Mouse (Mus musculus) heart, adult 8-10 months (tissue): ENCODE data around the gene Slc35a1. TPM values are rescaled to one million over a fixed set of nuclear protein-coding genes. Genes with fewer than 3 reads are reported as not detected.
A peak's percentile ranks its signal among the peaks of the same experiment; 100 is the strongest.

ENCODE experiments used
- DNase-seq: peaks from one replicate; pipeline ENCODE4 v3.0.0; 2022; ENCODE audit warnings: low spot score
- total RNA-seq, 4 experiments: library from RNA; stranded (reverse); gene quantifications; 2 replicates each; pipeline ENCODE4 v1.2.4; 2022

Slc35a1 gene
- total RNA-seq, 4 experiments from 2014 or later: 12.8 to 15.3 (median 13.9) TPM

GRCm38 (mm10) chr4:34653179-34653578, 34.1 kb downstream of the Slc35a1 start:
- no peak for DNase-seq

DNA sequence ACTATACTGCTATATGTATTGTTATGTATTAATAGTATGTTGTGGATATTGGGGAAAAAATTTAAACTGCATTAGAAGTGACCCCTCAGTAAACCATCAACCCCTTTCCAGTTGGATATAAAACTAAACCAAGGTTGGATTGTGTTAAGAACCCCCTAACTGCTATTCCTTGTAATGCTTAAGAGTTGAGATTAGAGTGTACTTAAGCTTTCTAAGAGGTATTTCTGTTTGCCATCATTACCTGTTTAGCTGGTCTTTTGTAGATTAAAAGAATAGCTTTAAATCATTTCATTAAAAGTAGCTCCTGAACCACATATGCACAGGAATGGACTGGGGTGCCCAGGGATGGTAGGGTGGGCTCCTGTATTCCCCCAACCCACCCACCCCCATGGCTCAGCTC, 42.5 kb downstream of the Slc35a1 start:
- DNase-seq: no peak

- no peak for DNase-seq
Observed at GRCm38 (mm10) chr4:34640731-34641130, 46.5 kb downstream of the Slc35a1 start.

DNA sequence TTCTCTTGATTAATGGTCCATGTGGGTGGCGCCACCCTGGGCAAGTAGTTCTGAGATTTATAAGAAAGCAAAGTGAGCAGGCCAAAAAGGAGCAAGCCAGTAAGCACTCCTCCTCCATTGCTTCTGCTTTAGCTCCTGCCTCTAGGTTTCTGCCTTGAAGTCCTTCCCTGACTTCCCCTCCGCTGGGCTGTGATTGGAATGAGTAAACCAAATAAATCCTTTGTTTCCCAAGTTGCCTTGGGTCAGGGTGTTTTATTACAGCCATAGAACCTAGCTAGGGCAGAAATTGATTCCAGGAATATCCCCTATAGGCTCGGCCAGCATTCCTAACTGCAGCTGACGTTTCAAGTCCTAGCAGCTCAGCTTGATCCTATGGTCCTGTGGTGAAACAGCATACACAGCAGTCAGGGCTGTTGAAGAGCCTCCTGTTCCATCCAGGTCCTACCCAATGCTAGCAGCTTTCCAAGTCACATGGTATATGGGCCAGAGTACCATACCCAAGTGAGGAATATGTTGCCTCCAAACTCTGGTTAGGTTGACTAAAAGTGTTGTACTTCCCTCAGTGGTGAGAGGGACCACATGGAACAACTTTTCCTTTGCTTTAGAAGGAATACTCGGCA, 47.4 kb downstream of the Slc35a1 start:
- no peak for DNase-seq

- no peak for DNase-seq
Observed at GRCm38 (mm10) chr4:34637851-34638250, 49.4 kb downstream of the Slc35a1 start.

GRCm38 (mm10) chr4:34637386-34637785, 49.9 kb downstream of the Slc35a1 start:
- DNase-seq: no peak

DNA sequence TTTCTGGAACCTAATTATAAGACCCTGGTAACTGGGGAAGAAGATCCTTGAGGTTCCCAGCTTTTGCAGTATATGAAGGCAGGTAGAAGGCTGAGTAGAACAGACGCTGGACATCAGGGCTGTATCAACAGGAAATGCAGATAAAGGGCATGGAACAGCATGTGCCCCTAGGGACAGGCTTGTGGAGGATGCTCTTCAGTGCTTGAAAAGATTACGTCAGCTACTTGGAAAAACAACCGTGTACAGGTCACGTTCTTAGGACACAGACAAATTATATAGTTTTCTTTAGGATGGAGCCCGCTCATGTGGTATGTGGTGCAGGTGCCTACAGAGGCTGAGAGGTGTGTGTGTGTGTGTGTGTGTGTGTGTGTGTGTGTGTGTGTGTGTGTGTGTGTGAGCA, 51.2 kb downstream of the Slc35a1 start:
- DNase-seq: no peak

GRCm38 (mm10) chr4:34634129-34634528, 53.1 kb downstream of the Slc35a1 start:
- no peak for DNase-seq

DNA sequence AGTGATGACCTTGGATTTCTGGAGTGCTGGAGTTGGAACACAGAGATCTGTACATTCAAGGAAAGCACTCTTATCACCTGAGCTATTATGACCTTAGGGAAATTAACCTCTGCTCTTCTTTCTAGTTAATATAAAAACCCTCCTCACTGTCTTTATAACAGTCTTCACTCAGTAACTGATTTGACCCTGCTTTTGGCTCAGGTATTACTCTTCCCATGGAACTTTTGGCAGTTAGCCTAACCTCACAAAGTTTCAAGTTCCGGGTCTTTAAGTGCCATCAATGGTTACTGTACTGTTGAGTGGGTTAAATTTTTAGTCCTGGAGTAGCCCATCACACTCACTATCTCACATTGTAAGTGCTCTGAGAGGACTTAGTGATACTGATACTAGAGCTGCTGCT, 57.3 kb downstream of the Slc35a1 start:
- no peak for DNase-seq

DNA sequence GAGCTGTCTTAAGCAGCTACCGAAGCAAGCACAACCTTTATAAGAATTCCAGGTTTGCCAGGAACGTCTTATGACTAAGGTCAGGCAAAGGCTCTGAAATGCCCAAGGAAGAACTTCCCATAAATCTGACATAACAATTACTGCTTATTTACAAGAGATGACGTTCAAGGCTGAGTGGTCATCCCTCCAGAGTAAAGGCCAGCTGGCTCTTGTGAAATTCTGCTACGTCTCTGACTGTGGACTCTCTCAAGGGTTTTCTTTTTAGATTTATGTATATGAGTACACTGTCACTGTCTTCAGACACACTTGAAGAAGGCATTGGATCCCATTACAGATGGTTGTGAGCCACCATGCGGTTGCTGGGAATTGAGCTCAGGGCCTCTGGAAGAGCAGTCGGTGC, 60.8 kb downstream of the Slc35a1 start:
- DNase-seq: no peak

GRCm38 (mm10) chr4:34625556-34625955, 61.7 kb downstream of the Slc35a1 start:
- DNase-seq: no peak

- no peak for DNase-seq
Observed at GRCm38 (mm10) chr4:34616146-34616545, 71.1 kb downstream of the Slc35a1 start.

- DNase-seq: no peak
Observed at GRCm38 (mm10) chr4:34615303-34615702, 71.9 kb downstream of the Slc35a1 start.

GRCm38 (mm10) chr4:34614630-34615094, 72.6 kb downstream of the Slc35a1 start, which contains the start of the genes Orc3 and Rars2:
Orc3 (minus strand) TSS chr4:34614944.
Rars2 (plus strand) TSS chr4:34614957.
- DNase-seq: peak; percentile 89

DNA sequence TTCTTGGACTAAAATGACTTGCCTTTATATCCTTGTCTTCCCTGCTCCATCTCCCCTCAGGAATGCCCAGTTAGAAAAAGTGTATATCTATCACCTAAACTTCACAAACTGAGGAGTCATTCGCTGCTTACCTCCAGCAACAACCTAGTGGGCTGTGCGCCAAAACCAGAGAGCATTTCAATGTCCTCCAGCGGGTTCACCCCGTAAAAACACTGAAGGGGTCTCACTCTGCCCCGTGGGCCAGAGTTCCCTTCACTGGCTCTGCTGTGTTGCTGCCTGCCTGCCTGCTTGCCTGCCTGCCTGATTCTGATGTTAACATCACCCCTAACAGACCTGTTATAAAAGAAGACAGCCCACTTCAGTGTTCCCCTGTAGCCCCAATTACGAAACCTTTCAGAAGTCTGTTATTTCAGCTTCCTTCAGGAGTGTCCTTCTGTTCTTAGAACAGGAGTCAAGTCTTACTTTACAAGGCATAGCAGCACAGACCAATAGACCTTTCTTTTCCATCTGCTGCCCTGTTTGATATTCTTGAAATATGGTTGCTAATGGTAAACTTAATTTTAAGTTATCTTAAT, 73.6 kb downstream of the Slc35a1 start:
- no peak for DNase-seq

Other genes starting within 250 kb of the Slc35a1 start
- 10 to 100 TPM; 53.3 to 58.5 (median 56.8) TPM for gene Akirin2, start 136.5 kb downstream of the Slc35a1 start, total RNA-seq
- 10 to 100 TPM; 32.9 to 36.3 (median 34.1) TPM for gene Orc3, start 72.5 kb downstream of the Slc35a1 start, total RNA-seq
- gene Rars2, start 72.5 kb downstream of the Slc35a1 start, total RNA-seq: 10 to 100 TPM; 23.0 to 27.2 (median 26.1) TPM
- under 1 TPM in 3 of 4 experiments, not detected in 1; 0.13 to 0.34 (median 0.34) TPM for gene Cfap206, start 42.8 kb upstream of the Slc35a1 start, total RNA-seq
- gene Gm136, start 68.8 kb upstream of the Slc35a1 start, total RNA-seq: not detected
- gene Smim8, start 91.0 kb upstream of the Slc35a1 start, total RNA-seq: 10 to 100 TPM; 60.6 to 80.8 (median 65.2) TPM
- 10 to 100 TPM; 13.0 to 16.2 (median 14.5) TPM for gene Zfp292, start 195.5 kb upstream of the Slc35a1 start, total RNA-seq
- not detected for gene Cga, start 206.3 kb upstream of the Slc35a1 start, total RNA-seq